Mouse (Mus musculus) small intestine, adult 2 months (tissue): ENCODE results near the gene Plscr5. TPM values are rescaled to one million over a fixed set of nuclear protein-coding genes. Genes with fewer than 3 reads are reported as not detected.

Experiments
- H3K27ac ChIP-seq: fragments of 200-500 bp; 2 replicates; pipeline ENCODE4 v1.5.1; 2012; ENCODE audit warnings: low read depth, low read length, control low read depth, inconsistent platforms; ENCODE audit not compliant: insufficient read depth
- H3K27me3 ChIP-seq: fragments of 200-500 bp; 2 replicates; pipeline ENCODE4 v1.6.1; 2012; ENCODE audit warnings: mild to moderate bottlenecking, moderate library complexity, low read length, inconsistent platforms; ENCODE audit not compliant: control insufficient read depth, insufficient read depth
- H3K36me3 ChIP-seq: fragments of 200-500 bp; 2 replicates; pipeline ENCODE4 v1.6.1; 2012; ENCODE audit warnings: mild to moderate bottlenecking, low read length, control low read depth, inconsistent platforms; ENCODE audit not compliant: control insufficient read depth, insufficient read depth
- H3K4me1 ChIP-seq: fragments of 200-500 bp; 2 replicates; pipeline ENCODE4 v1.6.1; 2012; ENCODE audit warnings: low read length, inconsistent platforms, mixed read lengths; ENCODE audit not compliant: control insufficient read depth, insufficient read depth, insufficient read length
- H3K4me3 ChIP-seq: fragments of 200-500 bp; 2 replicates; pipeline ENCODE4 v1.5.1; 2012; ENCODE audit warnings: low read depth, mild to moderate bottlenecking, control low read depth, inconsistent platforms, low read length, moderate library complexity
- CTCF ChIP-seq: fragments of 200-500 bp; IDR thresholded peaks from 2 replicates; pipeline ENCODE4 v1.5.1; 2012; ENCODE audit warnings: low read depth, mild to moderate bottlenecking, control low read depth, inconsistent platforms, low read length, moderate library complexity, mixed read lengths; ENCODE audit not compliant: insufficient replicate concordance, insufficient read length; ENCODE audit errors: extremely low read depth
- POLR2A ChIP-seq: fragments of 200-500 bp; IDR thresholded peaks from 2 replicates; pipeline ENCODE4 v1.6.1; 2012; ENCODE audit warnings: low read depth, mild to moderate bottlenecking, control low read depth, inconsistent platforms, low read length, moderate library complexity
- WGBS: fragments of 180-500 bp; shearing (Covaris S2); methylation state at CpG from one replicate; pipeline ENCODE4 v1.1.7; 2018; 5-methylcytosine and 5-hydroxymethylcytosine counted together
- polyA plus RNA-seq: library from polyadenylated mRNA; depleted of rRNA; stranded (reverse); fragments of >200 nt; gene quantifications from 2 replicates; pipeline ENCODE4 v1.2.3, GENCODE M21; 2012

Plscr5 gene
- polyA plus RNA-seq, 1 experiment: not detected

DNA sequence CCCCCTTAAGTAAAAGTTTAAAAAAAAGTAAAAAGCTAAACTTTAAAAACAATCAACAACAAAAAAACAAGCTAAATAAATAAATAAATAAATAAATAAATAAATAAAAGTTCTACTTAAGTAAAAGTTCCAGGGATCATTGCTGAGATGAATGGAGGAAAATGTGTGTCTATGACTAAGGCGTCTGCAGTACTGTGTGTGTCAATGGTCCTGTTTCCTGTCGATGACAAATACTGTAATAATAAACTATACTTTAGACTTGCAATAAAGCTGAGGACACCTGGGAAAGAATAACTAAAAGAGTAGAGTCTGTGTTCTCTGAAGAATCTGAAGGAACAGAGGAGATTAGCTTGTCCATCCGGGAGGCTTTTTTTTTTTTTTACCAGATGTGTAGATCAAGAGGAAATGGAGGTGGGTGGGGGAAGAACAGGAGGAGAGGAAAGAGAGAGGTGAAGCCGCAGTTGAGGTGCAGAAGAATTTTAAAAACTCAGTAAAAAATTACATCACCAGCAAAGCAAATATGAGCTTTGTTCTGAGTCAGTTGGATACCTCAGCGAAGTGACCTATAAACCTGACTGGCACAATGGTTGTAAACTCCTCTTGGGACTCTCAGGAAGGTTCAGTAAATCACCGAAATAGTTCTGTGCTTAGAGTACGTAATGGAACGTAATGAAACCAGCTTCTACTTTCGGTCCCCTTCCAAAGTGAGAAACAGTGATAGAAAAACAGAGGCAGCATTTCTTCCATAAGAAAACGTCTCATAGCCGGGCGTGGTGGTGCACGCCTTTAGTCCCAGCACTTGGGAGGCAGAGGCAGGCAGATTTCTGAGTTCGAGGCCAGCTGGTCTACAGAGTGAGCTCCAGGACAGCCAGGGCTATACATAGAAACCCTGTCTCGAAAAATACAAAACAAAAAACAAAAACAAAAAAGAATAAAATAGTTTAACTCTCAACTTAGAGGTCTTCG, 36.4 kb downstream of the Plscr5 start:
- Histone ChIP-seq H3K4me1 (peaks cover 2% of the 10 kb centered on the region; the same call in 1 of the 2 replicates), H3K4me3 (0 out of 2 replicates have a peak overlapping the region, but pooled peaks have one; percentile 30), H3K36me3 (no peaks in the 10 kb centered on the region), H3K27ac (peak overlapping the region; percentile 53), H3K27me3 (no peaks in the 10 kb centered on the region)
- TF ChIP-seq CTCF: no peak
- no peak for TF ChIP-seq POLR2A
- 37% methylated on average over 16 of the region's 16 CpGs for WGBS

DNA sequence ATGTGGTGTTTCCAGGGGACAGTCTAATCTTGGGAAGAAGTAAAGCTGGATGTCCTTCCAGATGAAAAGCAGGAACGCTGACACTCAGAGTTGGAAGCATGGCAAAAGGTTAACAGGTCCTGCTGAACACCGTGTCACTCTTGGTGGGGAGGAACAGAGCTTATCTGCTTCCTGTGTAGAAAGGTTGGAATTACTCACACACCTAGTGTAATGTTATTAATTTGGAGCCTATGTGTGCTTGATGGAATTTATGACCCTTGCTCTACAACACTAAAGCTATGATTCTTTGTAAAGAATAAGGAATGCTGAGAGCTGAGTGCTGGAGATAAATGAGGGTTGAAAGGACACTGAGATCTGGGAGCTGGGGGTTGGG, 37.1 kb downstream of the Plscr5 start:
- Histone ChIP-seq H3K4me1 (peaks cover 2% of the 10 kb centered on the region; the same call in 1 of the 2 replicates), H3K36me3 (no peaks in the 10 kb centered on the region), H3K4me3 (no peak overlapping the region), H3K27me3 (no peaks in the 10 kb centered on the region), H3K27ac (peak overlapping the region; percentile 53; the same call in 1 of the 2 replicates)
- 20% methylated on average over 2 of the region's 2 CpGs for WGBS
- TF ChIP-seq POLR2A (no peak), CTCF (no peak)

DNA sequence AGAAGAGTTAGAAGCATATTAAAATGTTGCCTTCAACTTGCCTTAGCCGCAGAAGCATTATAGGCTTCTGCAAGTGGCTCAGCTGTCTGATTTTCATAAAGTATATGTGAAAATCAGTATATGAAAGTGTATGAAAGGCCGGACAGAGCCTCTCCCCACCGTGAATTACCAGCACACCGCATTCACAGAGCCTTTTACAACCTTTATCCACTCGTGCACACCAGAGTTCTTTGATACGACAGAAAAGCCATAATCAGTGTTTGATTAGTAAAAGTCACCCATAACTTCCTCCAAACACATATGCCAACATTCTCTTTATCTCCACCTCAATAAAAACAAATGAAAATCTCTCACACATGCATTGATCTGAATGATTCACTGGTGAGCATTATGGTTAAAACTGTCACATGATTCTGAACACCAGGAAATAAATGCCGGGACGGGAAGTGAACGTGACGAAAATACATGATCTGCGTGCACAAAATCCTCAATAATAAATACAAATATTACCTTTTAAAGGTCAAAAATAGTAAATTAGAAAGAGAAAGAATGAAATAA, 42.2 kb downstream of the Plscr5 start:
- TF ChIP-seq CTCF: no peak
- no peak for TF ChIP-seq POLR2A
- WGBS: 31% methylated on average over 11 of the region's 11 CpGs
- Histone ChIP-seq H3K36me3 (no peaks in the 10 kb centered on the region), H3K4me3 (no peak overlapping the region), H3K27ac (no peak overlapping the region), H3K27me3 (no peaks in the 10 kb centered on the region), H3K4me1 (no peaks in the 10 kb centered on the region; the same call in 1 of the 2 replicates)

DNA sequence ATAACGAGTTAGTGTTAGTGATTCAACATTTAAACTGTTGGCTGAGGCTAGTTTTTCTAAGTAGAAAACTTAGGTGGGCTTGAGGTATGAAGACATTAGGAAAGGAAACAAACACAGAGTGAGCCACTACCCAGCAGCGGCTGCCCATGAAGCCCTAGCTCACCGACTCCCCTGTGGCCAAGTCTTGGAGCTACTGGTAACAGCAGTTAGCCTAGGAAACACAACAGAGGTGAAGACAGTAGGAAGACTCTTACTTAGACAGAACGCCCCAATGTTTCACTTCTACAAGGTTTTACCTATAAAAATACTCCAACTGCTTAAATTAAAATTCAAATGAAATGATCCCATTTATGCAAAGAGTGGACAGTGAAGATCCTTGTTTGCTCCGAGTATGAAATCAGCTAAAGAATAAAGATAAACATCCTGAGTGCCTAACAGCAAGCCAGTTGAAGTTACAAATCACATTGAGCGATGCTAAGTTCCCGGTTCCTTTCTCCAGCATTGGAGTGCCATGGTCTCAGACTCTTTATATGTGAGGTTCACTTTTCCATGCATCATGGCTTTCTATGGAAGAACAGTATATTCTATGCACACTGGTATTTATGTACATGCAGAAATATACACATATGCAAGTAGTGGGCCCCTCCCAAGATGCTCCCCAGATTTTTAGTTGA, 56.2 kb downstream of the Plscr5 start:
- Histone ChIP-seq H3K27ac (no peak overlapping the region), H3K36me3 (no peaks in the 10 kb centered on the region), H3K4me1 (peaks cover 2% of the 10 kb centered on the region; the same call in 1 of the 2 replicates), H3K27me3 (no peaks in the 10 kb centered on the region), H3K4me3 (no peak overlapping the region)
- 87% methylated on average over 7 of the region's 7 CpGs for WGBS
- TF ChIP-seq POLR2A: no peak
- no peak for TF ChIP-seq CTCF

DNA sequence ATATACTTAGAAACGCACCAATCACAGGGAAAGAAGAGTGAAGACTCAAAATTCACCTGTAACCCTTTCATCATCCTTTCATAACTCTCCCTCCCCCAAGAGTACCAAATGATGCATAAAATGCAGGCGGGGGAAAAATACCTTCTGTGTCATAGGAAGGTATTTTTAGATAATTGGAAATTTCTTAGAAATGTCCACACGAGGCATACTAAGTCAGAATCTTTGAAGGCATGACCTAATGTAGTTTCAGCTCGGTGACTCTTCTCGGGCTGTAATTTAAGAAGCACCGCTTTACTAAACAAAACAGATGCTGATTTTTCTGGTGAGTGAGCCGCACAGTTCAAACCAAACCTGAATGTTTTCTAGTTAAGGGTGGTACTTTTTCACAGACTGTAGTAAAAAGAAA, 56.7 kb downstream of the Plscr5 start, which contains the start of gene Plscr1:
TSS of gene Plscr1 (plus strand) at position 304 of the 406 bp plus-strand sequence.
- 47% methylated on average over 7 of the region's 7 CpGs for WGBS
- Histone ChIP-seq H3K27me3 (no peaks in the 10 kb centered on the region), H3K27ac (peak within 1 kb of the TSS; percentile 100), H3K4me1 (peaks cover 2% of the 10 kb centered on the region; the same call in 1 of the 2 replicates), H3K36me3 (no peaks in the 10 kb centered on the region), H3K4me3 (peak within 1 kb of the TSS; percentile 99)
- no peak for TF ChIP-seq POLR2A

DNA sequence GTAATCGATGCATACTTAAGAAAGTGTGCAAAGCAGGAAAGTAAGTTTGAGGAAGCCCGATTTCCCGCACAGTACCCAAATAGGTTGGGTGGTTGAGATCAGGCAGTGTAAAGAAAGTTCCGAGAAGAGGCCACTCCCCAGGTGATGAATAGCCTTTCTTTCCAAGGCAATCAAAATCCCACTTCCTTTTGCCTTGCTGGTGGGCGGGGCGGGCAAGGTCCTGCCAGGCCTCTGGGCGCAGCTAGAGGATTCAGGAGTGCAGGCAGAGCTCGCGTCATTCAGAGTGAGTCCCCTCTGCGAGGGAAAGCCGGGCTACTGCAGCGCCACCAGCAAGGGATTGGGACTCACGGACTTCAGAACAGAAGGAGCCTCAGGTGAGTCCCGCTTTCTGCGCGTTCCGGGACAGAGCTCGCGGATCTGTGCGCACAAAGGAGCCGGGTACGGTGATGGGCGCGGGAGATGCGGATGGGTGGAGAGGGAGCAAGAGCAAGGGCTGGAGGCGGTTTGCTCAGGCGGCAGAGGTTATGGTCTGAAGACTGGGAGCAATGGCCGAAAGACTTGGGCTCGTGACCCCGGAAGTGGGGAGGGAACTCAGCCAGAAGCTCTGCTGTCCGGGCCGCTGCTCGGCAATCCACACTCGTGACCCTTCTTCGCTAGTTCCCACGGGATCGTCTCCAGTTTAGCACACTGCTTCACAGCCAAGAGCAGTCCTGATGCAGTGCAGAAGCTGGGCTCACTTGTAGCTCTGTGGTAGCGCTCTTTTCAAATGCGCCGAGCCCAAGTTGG, 57.4 kb downstream of the Plscr5 start:
- TF ChIP-seq CTCF (no peak), POLR2A (peak; percentile 92)

More for the DNA sequence above, 57.4 kb downstream of the Plscr5 start:
- Histone ChIP-seq H3K27ac (peak overlapping the region; percentile 100), H3K36me3 (no peaks in the 10 kb centered on the region), H3K4me3 (peak overlapping the region; percentile 99), H3K27me3 (no peaks in the 10 kb centered on the region), H3K4me1 (peaks cover 2% of the 10 kb centered on the region; the same call in 1 of the 2 replicates)
- under 1% methylated on average over 40 of the region's 40 CpGs for WGBS
